Mouse (Mus musculus) liver, postnatal 0 days (tissue): Measurements from ENCODE around the gene Adrb1. TPM values are rescaled to one million over a fixed set of nuclear protein-coding genes. Genes with fewer than 3 reads are reported as not detected.

Experiments used
- ATAC-seq: fragments of 200-750 bp; cut with Nextera tagmentation; 2 replicates; pipeline ENCODE4 v1.8.0; 2017; ENCODE audit warnings: mild to moderate bottlenecking, moderate library complexity
- DNase-seq: peaks from one replicate; pipeline ENCODE4 v3.0.0-alpha.2; 2016
- H3K27ac ChIP-seq: fragments of 300-500 bp; sonication (generic); 2 replicates; pipeline ENCODE4 v1.5.1; 2014; ENCODE audit warnings: antibody characterized with exemption, moderate library complexity, mild to moderate bottlenecking, low read depth
- H3K27me3 ChIP-seq: fragments of 300-500 bp; sonication (generic); 2 replicates; pipeline ENCODE4 v1.6.1; 2014; ENCODE audit warnings: low read length, control low read depth, mixed read lengths; ENCODE audit not compliant: insufficient read depth
- H3K36me3 ChIP-seq: fragments of 300-500 bp; sonication (generic); replicated peaks from 2 replicates; pipeline ENCODE4 v1.6.1; 2014; ENCODE audit warnings: mild to moderate bottlenecking, control low read depth, low read length, moderate library complexity, mixed read lengths; ENCODE audit not compliant: insufficient read depth
- H3K4me1 ChIP-seq: fragments of 300-500 bp; sonication (generic); 2 replicates; pipeline ENCODE4 v1.6.1; 2014; ENCODE audit warnings: antibody characterized with exemption, mild to moderate bottlenecking, control low read depth; ENCODE audit not compliant: insufficient read depth
- H3K4me2 ChIP-seq: fragments of 300-500 bp; sonication (generic); 2 replicates; pipeline ENCODE4 v1.6.1; 2014; ENCODE audit warnings: low read depth, mild to moderate bottlenecking, low read length, moderate library complexity, mixed read lengths
- H3K4me3 ChIP-seq: fragments of 300-500 bp; sonication (generic); 2 replicates; pipeline ENCODE4 v1.5.1; 2014; ENCODE audit warnings: low read depth, low read length
- H3K9ac ChIP-seq: fragments of 300-500 bp; sonication (generic); replicated peaks from 2 replicates; pipeline ENCODE4 v1.6.1; 2014; ENCODE audit warnings: mild to moderate bottlenecking, moderate library complexity
- H3K9me3 ChIP-seq: fragments of 300-500 bp; sonication (generic); 2 replicates; pipeline ENCODE4 v1.6.1; 2016; ENCODE audit warnings: mild to moderate bottlenecking, control low read depth, low read length, mixed read lengths
- CTCF ChIP-seq: sonication (generic); IDR thresholded peaks from 2 replicates; pipeline ENCODE4 v1.5.1; 2016; ENCODE audit warnings: antibody characterized with exemption, low read depth
- EP300 ChIP-seq: IDR thresholded peaks from 2 replicates; pipeline ENCODE4 v1.6.1; 2016; ENCODE audit warnings: antibody characterized with exemption, low read depth, mild to moderate bottlenecking
- WGBS: fragments of 180-500 bp; shearing (Covaris S2); extraction: QIAGEN DNeasy Blood & Tissue Kit; methylation state at CpG from one replicate; pipeline ENCODE4 v1.1.7; 2014; ENCODE audit not compliant: insufficient replicate concordance; 5-methylcytosine and 5-hydroxymethylcytosine counted together
- polyA plus RNA-seq: library from polyadenylated mRNA; unstranded; fragments of >200 nt; fragmentation: Nextera tagmentation; extraction: Ambion mirVana; gene quantifications from 2 replicates; pipeline ENCODE4 v1.2.1, GENCODE M21; 2015

Gene Adrb1
- polyA plus RNA-seq, 1 experiment from 2014 or later, result 0.63 TPM

- Histone ChIP-seq H3K9ac (no peak overlapping the region), H3K4me2 (no peak overlapping the region), H3K27me3 (no peaks in the 10 kb centered on the region), H3K4me1 (no peaks in the 10 kb centered on the region), H3K27ac (no peak overlapping the region), H3K9me3 (no peaks in the 10 kb centered on the region), H3K36me3 (no peaks in the 10 kb centered on the region), H3K4me3 (no peak overlapping the region)
- TF ChIP-seq EP300 (no peak), CTCF (no peak)
- no peak for ATAC-seq
- DNase-seq, result no peak
- WGBS, result 88% methylated on average over 4 of the region's 4 CpGs
Measured at GRCm38 (mm10) chr19:56762686-56763085, 40.7 kb downstream of the Adrb1 start.

DNA sequence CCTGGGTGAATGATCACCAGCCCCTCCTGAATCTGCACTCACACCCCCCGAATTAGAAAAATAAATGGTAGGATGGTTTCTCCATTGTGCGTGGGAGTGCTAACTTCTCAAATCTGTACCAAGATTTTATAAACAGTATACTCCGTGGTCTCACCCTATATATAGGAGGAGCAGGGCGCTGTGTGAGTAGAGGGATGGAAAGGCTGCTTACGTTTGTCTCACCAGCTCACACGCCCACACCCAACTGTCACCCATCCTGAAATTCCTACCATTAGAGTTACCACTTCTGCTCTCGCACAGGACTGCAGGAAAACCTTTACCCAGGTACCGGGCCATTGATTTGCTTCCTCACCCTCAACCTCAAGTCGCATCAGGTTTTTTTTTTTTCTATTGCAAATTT lies 47.0 kb downstream of the Adrb1 start:
- DNase-seq (no peak), ATAC-seq (no peak)
- Histone ChIP-seq H3K9ac (no peak overlapping the region), H3K4me2 (no peak overlapping the region), H3K27me3 (0 out of 2 replicates have a peak, but pooled peaks cover 3% of the 10 kb centered on the region), H3K4me1 (no peaks in the 10 kb centered on the region), H3K9me3 (no peaks in the 10 kb centered on the region), H3K36me3 (no peaks in the 10 kb centered on the region), H3K27ac (no peak overlapping the region), H3K4me3 (no peak overlapping the region)
- WGBS, result 79% methylated on average over 9 of the region's 9 CpGs
- TF ChIP-seq CTCF, result no peak
- TF ChIP-seq EP300, result no peak

GRCm38 (mm10) chr19:56772158-56772557 lies 50.2 kb downstream of the Adrb1 start:
- Histone ChIP-seq H3K27me3 (peaks cover 13% of the 10 kb centered on the region), H3K27ac (no peak overlapping the region), H3K9ac (no peak overlapping the region), H3K9me3 (no peaks in the 10 kb centered on the region), H3K4me1 (peaks cover 6% of the 10 kb centered on the region), H3K4me3 (no peak overlapping the region), H3K4me2 (no peak overlapping the region), H3K36me3 (no peaks in the 10 kb centered on the region)
- no peak for DNase-seq
- 60% methylated on average over 7 of the region's 7 CpGs for WGBS
- no peak for ATAC-seq
- TF ChIP-seq CTCF (no peak), EP300 (no peak)

DNA sequence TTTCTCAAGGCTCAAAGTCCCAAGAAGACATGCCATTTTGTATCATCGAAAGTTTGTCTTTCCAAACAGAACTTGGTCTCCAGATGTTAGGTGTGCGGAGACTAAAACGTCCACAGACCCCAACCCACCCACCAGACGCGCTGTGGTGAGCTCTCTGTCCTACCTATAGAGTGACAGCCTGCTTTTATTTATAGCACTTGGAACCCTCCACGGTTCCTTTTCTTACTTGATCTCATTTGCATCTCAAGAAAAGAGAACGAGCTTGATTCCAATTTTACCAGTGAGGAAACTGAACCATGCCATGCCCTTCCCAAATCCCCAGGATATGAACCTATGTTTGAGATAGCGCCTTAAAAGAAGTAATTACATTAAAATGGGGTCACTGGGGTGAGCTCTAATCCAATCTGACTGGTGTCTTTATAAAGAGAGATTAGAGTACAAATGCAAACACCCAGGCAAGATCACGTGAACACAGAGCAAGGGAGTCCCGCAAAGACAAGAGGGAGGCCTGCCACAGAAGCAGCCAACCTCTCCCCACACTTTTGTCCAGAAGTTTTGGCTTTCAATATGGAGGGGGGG lies 51.5 kb downstream of the Adrb1 start:
- Histone ChIP-seq H3K4me3 (no peak overlapping the region), H3K36me3 (no peaks in the 10 kb centered on the region), H3K27ac (peak overlapping the region; percentile 48; the same call in 1 of the 2 replicates), H3K4me2 (no peak overlapping the region), H3K9me3 (no peaks in the 10 kb centered on the region), H3K4me1 (peaks cover 6% of the 10 kb centered on the region), H3K27me3 (peaks cover 13% of the 10 kb centered on the region), H3K9ac (no peak overlapping the region)
- TF ChIP-seq CTCF (no peak), EP300 (no peak)
- DNase-seq, result no peak
- WGBS, result 53% methylated on average over 10 of the region's 10 CpGs
- no peak for ATAC-seq

GRCm38 (mm10) chr19:56774408-56774962 lies 52.5 kb downstream of the Adrb1 start:
- H3K27ac ChIP-seq, result no peak overlapping the region
- H3K4me1 ChIP-seq, result peaks cover 6% of the 10 kb centered on the region
- no peak overlapping the region for H3K4me3 ChIP-seq
- H3K9me3 ChIP-seq, result no peaks in the 10 kb centered on the region
- TF ChIP-seq EP300, result no peak
- 0 out of 2 replicates have a peak, but pooled peaks have one; percentile 5 for TF ChIP-seq CTCF
- H3K9ac ChIP-seq, result no peak overlapping the region
- peak; percentile 34 for DNase-seq
- peaks cover 13% of the 10 kb centered on the region for H3K27me3 ChIP-seq
- ATAC-seq, result peak; percentile 66
- 52% methylated on average over 9 of the region's 9 CpGs for WGBS
- H3K36me3 ChIP-seq, result no peaks in the 10 kb centered on the region
- no peak overlapping the region for H3K4me2 ChIP-seq

DNA sequence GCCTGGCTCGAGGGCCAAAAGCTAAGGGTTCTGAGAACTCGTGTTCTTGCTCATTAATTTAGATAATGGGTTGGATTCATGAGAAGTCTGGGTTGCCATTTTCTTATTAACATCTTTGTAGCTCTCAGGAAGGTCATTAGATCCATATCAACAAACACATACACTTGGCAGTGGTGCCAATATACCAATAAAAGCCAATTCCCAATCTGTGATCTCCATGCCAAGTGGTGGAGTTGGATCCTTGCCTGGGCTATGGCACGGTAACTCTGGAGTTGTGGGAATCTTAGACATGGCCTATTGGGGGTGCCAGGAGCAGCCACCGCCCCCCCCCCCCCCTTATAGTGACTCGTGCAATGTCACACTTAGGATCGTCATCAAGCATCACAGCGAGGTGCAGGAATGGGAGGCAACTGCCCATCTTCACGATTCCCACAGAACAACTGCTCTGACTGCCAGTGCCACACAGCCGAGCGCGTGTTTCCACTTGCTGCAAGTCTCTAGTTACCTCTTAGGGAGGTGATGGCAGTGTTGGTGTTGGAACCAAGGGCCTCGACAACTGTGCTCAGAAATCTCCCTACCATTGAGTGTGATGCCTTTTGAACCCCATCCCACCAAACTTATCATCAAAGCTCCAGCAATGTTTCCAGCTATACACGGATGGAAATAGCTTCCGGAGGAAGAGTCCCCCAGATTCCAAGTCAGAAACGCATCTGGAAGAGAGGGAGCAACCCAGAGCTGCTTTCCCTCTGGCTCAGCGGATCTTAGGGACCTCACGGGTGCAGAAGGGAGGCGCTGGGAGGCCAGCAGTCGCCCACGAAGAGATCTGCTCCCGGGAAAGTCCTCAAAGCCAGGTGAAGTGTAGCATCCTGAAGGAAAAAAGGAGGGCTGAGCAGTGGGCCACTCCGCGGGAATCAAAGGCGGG lies 53.2 kb downstream of the Adrb1 start:
- Histone ChIP-seq H3K27me3 (peaks cover 13% of the 10 kb centered on the region), H3K36me3 (no peaks in the 10 kb centered on the region), H3K4me2 (peak overlapping the region; percentile 44; the same call in 1 of the 2 replicates), H3K4me1 (peaks cover 6% of the 10 kb centered on the region), H3K4me3 (peak overlapping the region; percentile 13; the same call in 1 of the 2 replicates), H3K9ac (no peak overlapping the region), H3K27ac (no peak overlapping the region), H3K9me3 (no peaks in the 10 kb centered on the region)
- 41% methylated on average over 24 of the region's 24 CpGs for WGBS
- DNase-seq (no peak), ATAC-seq (no peak)
- TF ChIP-seq EP300 (no peak), CTCF (no peak)
